Mouse (Mus musculus) forebrain, embryonic 10.5 days (tissue): ENCODE measurements at regions not wholly inside any gene's neighbourhood (a gene's known extent, or its start where the extent isn't known, plus 50 kb on each side); places are given as distances from the start of the nearest gene placed in this dataset.

Experiments used
- DNase-seq: peaks from one replicate; pipeline ENCODE4 v3.0.0-alpha.2; 2017; ENCODE audit warnings: low spot score; ENCODE audit errors: extremely low spot score
- H3K27ac ChIP-seq: fragments of 300-500 bp; sonication (generic); 2 replicates; pipeline ENCODE4 v1.5.1; 2016; ENCODE audit warnings: mild to moderate bottlenecking
- H3K27me3 ChIP-seq: fragments of 300-500 bp; sonication (generic); 2 replicates; pipeline ENCODE4 v1.6.1; 2016; ENCODE audit warnings: mild to moderate bottlenecking; ENCODE audit not compliant: poor library complexity, severe bottlenecking
- H3K36me3 ChIP-seq: fragments of 300-500 bp; sonication (generic); replicated peaks from 2 replicates; pipeline ENCODE4 v1.6.1; 2016; ENCODE audit warnings: mild to moderate bottlenecking, moderate library complexity
- H3K4me1 ChIP-seq: fragments of 300-500 bp; sonication (generic); 2 replicates; pipeline ENCODE4 v1.6.1; 2016
- H3K4me3 ChIP-seq: fragments of 300-500 bp; sonication (generic); 2 replicates; pipeline ENCODE4 v1.5.1; 2016; ENCODE audit warnings: mild to moderate bottlenecking, moderate library complexity
- H3K9me3 ChIP-seq: fragments of 300-500 bp; sonication (generic); 2 replicates; pipeline ENCODE4 v1.6.1; 2016; ENCODE audit warnings: mild to moderate bottlenecking, moderate library complexity
- WGBS: fragments of 180-500 bp; shearing (Covaris S2); methylation state at CpG from one replicate; pipeline ENCODE4 v1.1.7; 2016; 5-methylcytosine and 5-hydroxymethylcytosine counted together

- H3K27ac ChIP-seq = no peak overlapping the region
- WGBS = 96% methylated on average over 4 of the region's 4 CpGs
Measured at GRCm38 (mm10) chr1:35786241-35786640, 282.0 kb upstream of the Hs6st1 start.

GRCm38 (mm10) chr1:35786668-35787213 lies 281.5 kb upstream of the Hs6st1 start:
- DNase-seq = no peak
- no peak overlapping the region for H3K27ac ChIP-seq
- WGBS = 82% methylated on average over 8 of the region's 8 CpGs
- no peaks in the 10 kb centered on the region for H3K27me3 ChIP-seq
- H3K9me3 ChIP-seq = no peaks in the 10 kb centered on the region
- H3K4me3 ChIP-seq = no peak overlapping the region
- H3K36me3 ChIP-seq = no peaks in the 10 kb centered on the region
- no peaks in the 10 kb centered on the region for H3K4me1 ChIP-seq

More at GRCm38 (mm10) chr1:35786241-35786640, 282.0 kb upstream of the Hs6st1 start:
- Histone ChIP-seq H3K4me1 (no peaks in the 10 kb centered on the region), H3K9me3 (no peaks in the 10 kb centered on the region), H3K36me3 (no peaks in the 10 kb centered on the region), H3K27me3 (no peaks in the 10 kb centered on the region), H3K4me3 (no peak overlapping the region)
- no peak for DNase-seq

- DNase-seq = no peak
- no peak overlapping the region for H3K4me3 ChIP-seq
- no peak overlapping the region for H3K27ac ChIP-seq
- H3K36me3 ChIP-seq = no peaks in the 10 kb centered on the region
- H3K4me1 ChIP-seq = no peaks in the 10 kb centered on the region
- 80% methylated on average over 2 of the region's 2 CpGs for WGBS
- no peaks in the 10 kb centered on the region for H3K27me3 ChIP-seq
- H3K9me3 ChIP-seq = no peaks in the 10 kb centered on the region
Measured at GRCm38 (mm10) chr1:35797064-35797463, 271.1 kb upstream of the Hs6st1 start.

GRCm38 (mm10) chr1:35797526-35797925 lies 270.7 kb upstream of the Hs6st1 start:
- Histone ChIP-seq H3K9me3 (no peaks in the 10 kb centered on the region), H3K27me3 (no peaks in the 10 kb centered on the region), H3K27ac (no peak overlapping the region), H3K36me3 (no peaks in the 10 kb centered on the region), H3K4me3 (no peak overlapping the region), H3K4me1 (no peaks in the 10 kb centered on the region)
- DNase-seq = no peak
- 76% methylated on average over 2 of the region's 2 CpGs for WGBS

GRCm38 (mm10) chr1:35805546-35805945 lies 262.7 kb upstream of the Hs6st1 start:
- Histone ChIP-seq H3K4me3 (no peak overlapping the region), H3K36me3 (no peaks in the 10 kb centered on the region), H3K9me3 (no peaks in the 10 kb centered on the region), H3K4me1 (no peaks in the 10 kb centered on the region), H3K27me3 (no peaks in the 10 kb centered on the region), H3K27ac (no peak overlapping the region)
- 84% methylated on average over 3 of the region's 3 CpGs for WGBS
- DNase-seq = no peak

GRCm38 (mm10) chr1:35806329-35806728 lies 261.9 kb upstream of the Hs6st1 start:
- no peak overlapping the region for H3K27ac ChIP-seq
- WGBS = 75% methylated on average over 2 of the region's 2 CpGs
- no peak for DNase-seq

GRCm38 (mm10) chr1:35806731-35807130 lies 261.5 kb upstream of the Hs6st1 start:
- H3K4me1 ChIP-seq = peaks cover 8% of the 10 kb centered on the region
- no peak for DNase-seq
- no peaks in the 10 kb centered on the region for H3K9me3 ChIP-seq
- no peaks in the 10 kb centered on the region for H3K27me3 ChIP-seq
- 39% methylated on average over 1 of the region's 1 CpGs for WGBS
- H3K36me3 ChIP-seq = no peaks in the 10 kb centered on the region
- H3K4me3 ChIP-seq = no peak overlapping the region
- no peak overlapping the region for H3K27ac ChIP-seq

More at GRCm38 (mm10) chr1:35806329-35806728, 261.9 kb upstream of the Hs6st1 start:
- Histone ChIP-seq H3K27me3 (no peaks in the 10 kb centered on the region), H3K4me1 (peaks cover 4% of the 10 kb centered on the region), H3K9me3 (no peaks in the 10 kb centered on the region), H3K4me3 (no peak overlapping the region), H3K36me3 (no peaks in the 10 kb centered on the region)

- 93% methylated on average over 4 of the region's 4 CpGs for WGBS
- H3K27me3 ChIP-seq = no peaks in the 10 kb centered on the region
- peaks cover 11% of the 10 kb centered on the region for H3K4me1 ChIP-seq
- no peak for DNase-seq
- no peaks in the 10 kb centered on the region for H3K36me3 ChIP-seq
- H3K9me3 ChIP-seq = no peaks in the 10 kb centered on the region
- no peak overlapping the region for H3K4me3 ChIP-seq
- no peak overlapping the region for H3K27ac ChIP-seq
Measured at GRCm38 (mm10) chr1:35808894-35809293, 259.3 kb upstream of the Hs6st1 start.

GRCm38 (mm10) chr1:35809341-35809740 lies 258.9 kb upstream of the Hs6st1 start:
- H3K36me3 ChIP-seq = no peaks in the 10 kb centered on the region
- no peaks in the 10 kb centered on the region for H3K9me3 ChIP-seq
- DNase-seq = no peak
- 64% methylated on average over 1 of the region's 1 CpGs for WGBS
- H3K27ac ChIP-seq = no peak overlapping the region
- peaks cover 11% of the 10 kb centered on the region for H3K4me1 ChIP-seq
- no peaks in the 10 kb centered on the region for H3K27me3 ChIP-seq
- no peak overlapping the region for H3K4me3 ChIP-seq

GRCm38 (mm10) chr1:35810571-35811342 lies 257.4 kb upstream of the Hs6st1 start:
- no peak overlapping the region for H3K27ac ChIP-seq
- WGBS = 86% methylated on average over 8 of the region's 8 CpGs
- no peak for DNase-seq

GRCm38 (mm10) chr1:35811380-35811779 lies 256.8 kb upstream of the Hs6st1 start:
- H3K36me3 ChIP-seq = no peaks in the 10 kb centered on the region
- H3K9me3 ChIP-seq = no peaks in the 10 kb centered on the region
- H3K4me1 ChIP-seq = peaks cover 11% of the 10 kb centered on the region
- no peak for DNase-seq
- WGBS = 67% methylated on average over 6 of the region's 6 CpGs
- no peaks in the 10 kb centered on the region for H3K27me3 ChIP-seq
- no peak overlapping the region for H3K4me3 ChIP-seq
- no peak overlapping the region for H3K27ac ChIP-seq

More at GRCm38 (mm10) chr1:35810571-35811342, 257.4 kb upstream of the Hs6st1 start:
- Histone ChIP-seq H3K27me3 (no peaks in the 10 kb centered on the region), H3K9me3 (no peaks in the 10 kb centered on the region), H3K4me3 (no peak overlapping the region), H3K36me3 (no peaks in the 10 kb centered on the region), H3K4me1 (peaks cover 11% of the 10 kb centered on the region)

- Histone ChIP-seq H3K27ac (no peak overlapping the region), H3K36me3 (no peaks in the 10 kb centered on the region), H3K9me3 (no peaks in the 10 kb centered on the region), H3K4me1 (peaks cover 11% of the 10 kb centered on the region), H3K4me3 (no peak overlapping the region), H3K27me3 (no peaks in the 10 kb centered on the region)
- no peak for DNase-seq
- WGBS = 90% methylated on average over 7 of the region's 7 CpGs
Measured at GRCm38 (mm10) chr1:35811795-35812194, 256.4 kb upstream of the Hs6st1 start.

GRCm38 (mm10) chr1:35813625-35814024 lies 254.6 kb upstream of the Hs6st1 start:
- peaks cover 11% of the 10 kb centered on the region for H3K4me1 ChIP-seq
- no peaks in the 10 kb centered on the region for H3K9me3 ChIP-seq
- no peak overlapping the region for H3K27ac ChIP-seq
- DNase-seq = no peak
- 95% methylated on average over 5 of the region's 5 CpGs for WGBS
- H3K36me3 ChIP-seq = no peaks in the 10 kb centered on the region
- no peak overlapping the region for H3K4me3 ChIP-seq
- no peaks in the 10 kb centered on the region for H3K27me3 ChIP-seq
